Mouse (Mus musculus): ENCODE results near the gene Ccdc102a. TPM values are rescaled to one million over a fixed set of nuclear protein-coding genes. Genes with fewer than 3 reads are reported as not detected.

Gene Ccdc102a
- polyA plus RNA-seq, 1 experiment from 2014 or later: 30.3 TPM

GRCm38 (mm10) chr8:94872156-94872555, 45.7 kb downstream of the Ccdc102a start:
- H3K27me3 ChIP-seq (ENCODE audit: control insufficient read depth, insufficient read depth, low read length): peaks cover 7% of the 10 kb centered on the region

GRCm38 (mm10) chr8:94871108-94871894, 46.6 kb downstream of the Ccdc102a start:
- Histone ChIP-seq H3K4me3 (ENCODE audit: low read depth, low read length) (peak overlapping the region; percentile 42), H3K27me3 (ENCODE audit: control insufficient read depth, insufficient read depth, low read length) (peaks cover 7% of the 10 kb centered on the region), H3K27ac (replicated peaks; ENCODE audit: low read depth, low read length) (no peak overlapping the region), H3K9ac (replicated peaks; ENCODE audit: low read length) (peak overlapping the region; percentile 29), H3K4me1 (ENCODE audit: control insufficient read depth, insufficient read depth, low read length) (peaks cover 4% of the 10 kb centered on the region), H3K36me3 (replicated peaks; ENCODE audit: control insufficient read depth, insufficient read depth, low read depth, low read length) (no peaks in the 10 kb centered on the region; the same call in 1 of the 2 replicates), H3K4me2 (ENCODE audit: low read depth, low read length) (peak overlapping the region; percentile 75), H3K9me3 (replicated peaks; ENCODE audit: control insufficient read depth, low read length) (no peaks in the 10 kb centered on the region)
- 13% methylated on average over 7 of the region's 7 CpGs for WGBS
- ATAC-seq (replicated peaks; ENCODE audit: insufficient number of reproducible peaks, low FRiP score, low TSS enrichment, low read depth): 0 out of 2 replicates have a peak, but pooled peaks have one; percentile 11
- DNase-seq (ENCODE audit: low spot score): peak; percentile 79

More at GRCm38 (mm10) chr8:94872156-94872555, 45.7 kb downstream of the Ccdc102a start:
- no peaks in the 10 kb centered on the region for H3K9me3 ChIP-seq (replicated peaks; ENCODE audit: control insufficient read depth, low read length)
- no peak overlapping the region; the same call in 1 of the 2 replicates for H3K4me2 ChIP-seq (ENCODE audit: low read depth, low read length)
- no peak overlapping the region for H3K27ac ChIP-seq (replicated peaks; ENCODE audit: low read depth, low read length)
- peaks cover 4% of the 10 kb centered on the region for H3K4me1 ChIP-seq (ENCODE audit: control insufficient read depth, insufficient read depth, low read length)
- WGBS: 29% methylated on average over 3 of the region's 3 CpGs
- ATAC-seq (replicated peaks; ENCODE audit: insufficient number of reproducible peaks, low FRiP score, low TSS enrichment, low read depth): no peak
- H3K36me3 ChIP-seq (replicated peaks; ENCODE audit: control insufficient read depth, insufficient read depth, low read depth, low read length): no peaks in the 10 kb centered on the region
- no peak overlapping the region for H3K9ac ChIP-seq (replicated peaks; ENCODE audit: low read length)
- peak; percentile 31 for DNase-seq (ENCODE audit: low spot score)
- no peak overlapping the region for H3K4me3 ChIP-seq (ENCODE audit: low read depth, low read length)

- WGBS: 4% methylated on average over 22 of the region's 22 CpGs
- Histone ChIP-seq H3K9ac (replicated peaks; ENCODE audit: low read length) (peak overlapping the region; percentile 29), H3K9me3 (replicated peaks; ENCODE audit: control insufficient read depth, low read length) (no peaks in the 10 kb centered on the region), H3K36me3 (replicated peaks; ENCODE audit: control insufficient read depth, insufficient read depth, low read depth, low read length) (no peaks in the 10 kb centered on the region; the same call in none of the 2 replicates), H3K27me3 (ENCODE audit: control insufficient read depth, insufficient read depth, low read length) (peaks cover 7% of the 10 kb centered on the region), H3K27ac (replicated peaks; ENCODE audit: low read depth, low read length) (no peak overlapping the region), H3K4me1 (ENCODE audit: control insufficient read depth, insufficient read depth, low read length) (peaks cover 4% of the 10 kb centered on the region), H3K4me3 (ENCODE audit: low read depth, low read length) (peak overlapping the region; percentile 42), H3K4me2 (ENCODE audit: low read depth, low read length) (peak overlapping the region; percentile 75)
- DNase-seq (ENCODE audit: low spot score) (no peak), ATAC-seq (replicated peaks; ENCODE audit: insufficient number of reproducible peaks, low FRiP score, low TSS enrichment, low read depth) (no peak)
Observed at GRCm38 (mm10) chr8:94870474-94871107, 47.3 kb downstream of the Ccdc102a start.

- H3K27me3 ChIP-seq (ENCODE audit: control insufficient read depth, insufficient read depth, low read length): peaks cover 3% of the 10 kb centered on the region
- no peaks in the 10 kb centered on the region for H3K9me3 ChIP-seq (replicated peaks; ENCODE audit: control insufficient read depth, low read length)
- DNase-seq (ENCODE audit: low spot score) (no peak), ATAC-seq (replicated peaks; ENCODE audit: insufficient number of reproducible peaks, low FRiP score, low TSS enrichment, low read depth) (no peak)
- H3K4me2 ChIP-seq (ENCODE audit: low read depth, low read length): no peak overlapping the region
- H3K27ac ChIP-seq (replicated peaks; ENCODE audit: low read depth, low read length): no peak overlapping the region
- H3K4me3 ChIP-seq (ENCODE audit: low read depth, low read length): no peak overlapping the region
- H3K9ac ChIP-seq (replicated peaks; ENCODE audit: low read length): no peak overlapping the region
- no peaks in the 10 kb centered on the region; the same call in none of the 2 replicates for H3K4me1 ChIP-seq (ENCODE audit: control insufficient read depth, insufficient read depth, low read length)
- WGBS: 15% methylated on average over 4 of the region's 4 CpGs
- H3K36me3 ChIP-seq (replicated peaks; ENCODE audit: control insufficient read depth, insufficient read depth, low read depth, low read length): peaks cover 2% of the 10 kb centered on the region
Observed at GRCm38 (mm10) chr8:94870003-94870402, 47.9 kb downstream of the Ccdc102a start.

GRCm38 (mm10) chr8:94869146-94869545, 48.8 kb downstream of the Ccdc102a start:
- WGBS: 46% methylated on average over 7 of the region's 7 CpGs
- no peak overlapping the region for H3K4me2 ChIP-seq (ENCODE audit: low read depth, low read length)
- H3K36me3 ChIP-seq (replicated peaks; ENCODE audit: control insufficient read depth, insufficient read depth, low read depth, low read length): peaks cover 2% of the 10 kb centered on the region
- DNase-seq (ENCODE audit: low spot score) (no peak), ATAC-seq (replicated peaks; ENCODE audit: insufficient number of reproducible peaks, low FRiP score, low TSS enrichment, low read depth) (no peak)
- no peaks in the 10 kb centered on the region for H3K27me3 ChIP-seq (ENCODE audit: control insufficient read depth, insufficient read depth, low read length)
- no peaks in the 10 kb centered on the region; the same call in 1 of the 2 replicates for H3K4me1 ChIP-seq (ENCODE audit: control insufficient read depth, insufficient read depth, low read length)
- H3K9me3 ChIP-seq (replicated peaks; ENCODE audit: control insufficient read depth, low read length): no peaks in the 10 kb centered on the region
- H3K27ac ChIP-seq (replicated peaks; ENCODE audit: low read depth, low read length): no peak overlapping the region
- H3K4me3 ChIP-seq (ENCODE audit: low read depth, low read length): no peak overlapping the region
- 0 out of 2 replicates have a peak overlapping the region, but pooled peaks have one; percentile 6 for H3K9ac ChIP-seq (replicated peaks; ENCODE audit: low read length)

GRCm38 (mm10) chr8:94866921-94867320, 51.0 kb downstream of the Ccdc102a start:
- ATAC-seq (replicated peaks; ENCODE audit: insufficient number of reproducible peaks, low FRiP score, low TSS enrichment, low read depth): no peak
- 89% methylated on average over 9 of the region's 9 CpGs for WGBS
- Histone ChIP-seq H3K36me3 (replicated peaks; ENCODE audit: control insufficient read depth, insufficient read depth, low read depth, low read length) (peaks cover 6% of the 10 kb centered on the region), H3K27me3 (ENCODE audit: control insufficient read depth, insufficient read depth, low read length) (no peaks in the 10 kb centered on the region), H3K4me1 (ENCODE audit: control insufficient read depth, insufficient read depth, low read length) (no peaks in the 10 kb centered on the region; the same call in 1 of the 2 replicates), H3K9me3 (replicated peaks; ENCODE audit: control insufficient read depth, low read length) (no peaks in the 10 kb centered on the region), H3K4me3 (ENCODE audit: low read depth, low read length) (no peak overlapping the region), H3K9ac (replicated peaks; ENCODE audit: low read length) (no peak overlapping the region), H3K27ac (replicated peaks; ENCODE audit: low read depth, low read length) (no peak overlapping the region), H3K4me2 (ENCODE audit: low read depth, low read length) (no peak overlapping the region)
- DNase-seq (ENCODE audit: low spot score): no peak

- WGBS: 82% methylated on average over 10 of the region's 10 CpGs
- ATAC-seq (replicated peaks; ENCODE audit: insufficient number of reproducible peaks, low FRiP score, low TSS enrichment, low read depth) (no peak), DNase-seq (ENCODE audit: low spot score) (no peak)
- Histone ChIP-seq H3K36me3 (replicated peaks; ENCODE audit: control insufficient read depth, insufficient read depth, low read depth, low read length) (peaks cover 6% of the 10 kb centered on the region), H3K4me1 (ENCODE audit: control insufficient read depth, insufficient read depth, low read length) (no peaks in the 10 kb centered on the region; the same call in 1 of the 2 replicates), H3K4me3 (ENCODE audit: low read depth, low read length) (no peak overlapping the region), H3K27me3 (ENCODE audit: control insufficient read depth, insufficient read depth, low read length) (no peaks in the 10 kb centered on the region), H3K27ac (replicated peaks; ENCODE audit: low read depth, low read length) (no peak overlapping the region), H3K4me2 (ENCODE audit: low read depth, low read length) (no peak overlapping the region), H3K9me3 (replicated peaks; ENCODE audit: control insufficient read depth, low read length) (no peaks in the 10 kb centered on the region), H3K9ac (replicated peaks; ENCODE audit: low read length) (no peak overlapping the region)
Observed at GRCm38 (mm10) chr8:94865292-94865691, 52.6 kb downstream of the Ccdc102a start.

All from embryonic facial prominence, embryonic 11.5 days (tissue).